Mouse (Mus musculus) heart, postnatal 4 days (tissue): Measurements from ENCODE around the gene Pkp2. TPM values are rescaled to one million over a fixed set of nuclear protein-coding genes. Genes with fewer than 3 reads are reported as not detected.
A peak's percentile ranks its signal among the peaks of the same experiment; 100 is the strongest.

Experiments
- DNase-seq: peaks from one replicate; pipeline ENCODE4 v3.0.0; 2021
- total RNA-seq, 2 experiments: library from RNA; stranded (reverse); gene quantifications; 2 replicates each; pipeline ENCODE4 v1.2.3; 2021

The Pkp2 gene
- total RNA-seq, 2 experiments from 2014 or later, result 160 to 171 TPM

DNA sequence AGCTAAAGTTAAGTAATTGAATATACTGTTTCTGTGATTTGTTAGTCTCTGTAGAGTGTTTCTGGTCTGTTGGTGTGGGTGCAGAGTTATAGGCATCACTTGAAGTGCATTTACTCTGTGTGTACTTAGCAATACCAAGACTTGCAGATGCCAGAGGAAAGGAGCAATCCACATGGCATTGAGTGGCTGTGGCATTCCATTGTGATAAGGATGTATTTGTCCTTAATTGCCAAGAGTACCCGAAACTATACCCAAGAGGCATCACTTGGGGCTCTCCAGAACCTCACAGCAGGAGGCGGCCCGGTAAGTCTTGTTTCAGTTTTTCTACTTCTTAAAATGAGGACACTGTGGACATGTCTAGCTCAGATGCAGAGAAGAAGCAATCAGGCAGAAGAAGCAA lies 49.3 kb downstream of the Pkp2 start:
- no peak for DNase-seq

DNA sequence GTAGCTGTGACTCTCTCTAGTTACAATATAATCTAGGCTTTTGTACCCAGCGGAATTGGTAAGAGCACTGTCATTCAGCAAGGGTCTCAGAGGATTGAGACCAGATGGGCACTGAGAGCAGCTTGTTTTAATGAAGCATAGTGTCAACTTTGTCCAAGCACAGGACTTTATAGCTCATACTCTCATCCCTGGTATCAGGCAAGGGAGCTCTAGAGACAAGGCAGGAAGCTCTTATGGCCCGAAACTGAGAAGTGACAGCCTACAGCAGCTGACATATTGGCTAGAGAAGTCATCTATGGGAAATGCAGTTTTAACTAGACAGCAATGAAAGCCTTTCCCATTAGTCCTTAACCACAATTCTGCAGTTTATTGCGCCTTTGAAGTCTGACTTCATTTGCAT lies 59.9 kb downstream of the Pkp2 start:
- no peak for DNase-seq

DNA sequence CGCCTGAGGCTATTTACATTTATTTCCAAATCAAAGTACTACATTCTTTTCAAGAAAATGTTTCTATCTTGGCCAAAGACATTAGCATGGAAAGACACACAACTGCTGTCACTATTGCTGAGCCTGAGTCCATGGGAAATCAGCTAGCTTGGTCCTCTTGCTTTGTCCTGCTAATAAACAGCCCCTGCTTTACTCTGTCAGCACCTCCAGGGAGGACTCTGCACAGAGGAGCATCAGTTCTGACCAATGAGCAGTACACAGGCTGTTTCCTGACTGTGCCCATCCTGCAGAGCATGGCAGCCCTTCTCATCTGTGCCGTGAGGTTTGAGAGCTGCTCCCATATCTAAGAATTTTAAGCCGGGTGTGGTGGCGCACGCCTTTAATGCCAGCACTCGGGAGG lies 60.6 kb downstream of the Pkp2 start:
- no peak for DNase-seq

DNA sequence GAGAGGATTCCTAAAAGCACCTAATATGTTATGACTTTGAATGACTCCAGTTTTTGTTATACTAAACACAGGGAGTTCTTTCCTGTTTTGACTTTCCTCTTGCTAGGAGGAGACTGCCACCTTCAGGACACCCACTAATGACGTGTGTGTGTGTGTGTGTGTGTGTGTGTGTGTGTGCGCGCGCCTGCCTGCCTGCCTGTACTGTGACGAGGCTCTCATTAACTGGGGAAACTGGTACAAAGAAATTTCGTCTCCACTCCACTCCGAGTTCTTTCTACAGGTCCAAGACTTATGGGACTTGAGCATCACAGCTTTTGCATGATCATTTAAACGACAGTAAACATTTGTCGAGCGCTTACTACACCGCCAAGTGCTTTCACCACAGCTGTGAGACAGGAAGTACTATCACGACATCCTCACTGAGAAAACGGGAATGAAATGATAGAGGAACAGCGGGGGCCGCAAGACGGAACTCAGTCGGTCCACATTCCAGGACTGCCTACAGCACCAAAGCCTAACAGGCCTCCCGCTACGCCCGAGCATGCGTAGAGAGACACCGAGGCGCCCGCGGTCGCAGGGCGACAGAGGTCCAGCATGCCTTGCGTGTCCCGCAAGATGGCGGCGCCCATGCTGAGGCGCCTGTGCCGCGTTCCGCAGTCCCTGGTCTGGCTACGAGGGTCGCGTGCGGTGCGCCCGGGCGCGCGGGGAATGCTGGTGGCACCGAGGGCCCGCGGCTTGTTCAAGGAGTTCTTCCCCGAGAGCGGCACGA lies 89.4 kb downstream of the Pkp2 start, which contains the start of gene Yars2:
Gene Yars2, plus strand, starts transcription at position 597 of the 769 bp plus-strand sequence.
- DNase-seq, result peak; percentile 92

DNA sequence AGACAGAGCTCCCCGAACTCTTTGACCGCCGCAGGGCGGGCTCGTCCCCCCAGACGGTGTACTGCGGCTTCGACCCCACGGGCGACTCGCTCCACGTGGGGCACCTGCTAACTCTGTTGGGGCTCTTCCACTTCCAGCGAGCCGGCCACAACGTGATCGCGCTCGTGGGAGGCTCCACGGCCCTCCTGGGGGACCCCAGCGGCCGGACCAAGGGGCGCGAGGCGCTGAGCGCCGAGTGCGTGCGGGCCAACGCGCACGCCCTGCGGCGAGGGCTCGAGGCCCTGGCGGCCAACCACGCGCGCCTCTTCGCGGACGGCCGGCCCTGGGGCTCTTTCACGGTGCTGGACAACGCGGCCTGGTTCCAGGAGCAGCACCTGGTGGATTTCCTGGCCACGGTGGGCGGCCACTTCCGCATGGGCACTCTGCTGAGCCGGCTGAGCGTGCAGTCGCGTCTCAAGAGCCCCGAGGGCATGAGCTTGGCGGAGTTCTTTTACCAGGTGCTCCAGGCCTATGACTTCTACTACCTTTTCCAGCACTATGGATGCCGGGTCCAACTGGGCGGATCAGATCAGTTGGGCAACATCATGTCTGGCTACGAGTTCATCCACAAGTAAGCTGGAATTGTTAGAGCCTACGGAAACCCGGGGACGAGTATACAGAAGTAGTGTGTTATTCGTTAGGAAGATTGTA lies 90.2 kb downstream of the Pkp2 start:
- peak; percentile 48 for DNase-seq

DNA sequence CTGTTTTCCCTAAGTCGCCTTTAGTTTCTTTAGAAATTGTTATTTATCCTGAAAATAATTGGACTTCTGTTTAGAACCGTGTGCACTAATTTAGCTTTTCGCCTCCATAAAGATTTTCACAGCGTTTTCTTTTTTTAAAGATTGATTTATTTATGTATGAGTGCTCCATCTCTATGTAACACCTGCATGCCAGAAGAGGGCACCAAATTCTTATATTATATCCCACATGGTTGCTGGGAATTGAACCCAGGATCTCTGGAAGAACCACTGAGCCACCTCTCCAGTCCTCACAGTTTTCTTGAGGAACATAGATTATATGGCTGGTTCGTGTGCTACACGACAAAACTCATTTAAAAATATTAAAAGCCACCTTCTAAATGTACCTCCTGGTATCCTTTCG lies 90.8 kb downstream of the Pkp2 start:
- no peak for DNase-seq

DNA sequence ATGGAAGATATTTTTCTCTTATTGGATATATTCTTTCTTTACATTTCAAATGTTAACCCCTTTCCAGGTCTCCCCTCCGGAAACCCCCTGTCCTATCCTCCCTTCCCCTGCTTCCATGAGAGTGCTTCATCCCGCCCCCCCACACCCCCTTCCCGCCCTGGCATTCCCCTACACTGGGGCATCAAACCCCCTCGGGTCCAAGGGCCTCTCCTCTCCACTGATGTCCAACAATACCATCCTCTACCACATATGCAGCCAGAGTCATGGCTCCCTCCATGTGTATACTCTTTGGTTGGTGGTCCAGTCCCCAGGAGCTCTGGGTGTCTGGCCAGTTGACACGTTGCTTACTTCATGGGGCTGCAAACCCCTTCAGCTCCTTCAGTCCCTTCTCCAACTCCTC lies 98.2 kb downstream of the Pkp2 start:
- DNase-seq, result no peak

Other genes starting within 250 kb of the Pkp2 start
- gene Yars2, start 89.6 kb downstream of the Pkp2 start, total RNA-seq, result 10 to 100 TPM; 30.8 to 35.1 TPM
- gene Dnm1l, start 145.6 kb downstream of the Pkp2 start, total RNA-seq, result 100 to 1,000 TPM; 111 to 122 TPM